Mouse (Mus musculus): ENCODE results near the gene Ankfn1. TPM values are rescaled to one million over a fixed set of nuclear protein-coding genes. Genes with fewer than 3 reads are reported as not detected.
A peak's percentile ranks its signal among the peaks of the same experiment; 100 is the strongest.

Ankfn1 gene
- total and polyA plus RNA-seq, 3 experiments, result 0.10 to 0.33 (median 0.26) TPM

DNA sequence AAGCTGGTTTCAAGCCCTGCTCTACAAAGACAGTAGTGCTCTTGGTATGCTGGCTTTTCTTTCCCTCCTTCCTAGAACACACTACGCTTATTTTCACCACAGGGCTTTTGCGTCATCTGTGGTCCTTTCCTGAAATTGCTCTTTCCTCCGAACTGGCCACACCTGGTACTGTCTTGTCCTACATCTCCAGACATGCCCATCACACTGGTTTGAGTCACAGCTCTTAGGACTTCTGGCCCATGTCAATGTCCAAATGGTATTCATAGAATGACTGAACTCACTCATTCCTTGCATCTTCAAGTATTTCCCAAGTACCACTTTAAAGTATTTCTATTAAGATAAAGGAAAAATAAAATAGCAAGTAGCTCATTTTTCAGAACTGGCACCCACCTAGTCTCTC is 416.6 kb downstream of the Ankfn1 start:
- DNase-seq, result no peak

DNA sequence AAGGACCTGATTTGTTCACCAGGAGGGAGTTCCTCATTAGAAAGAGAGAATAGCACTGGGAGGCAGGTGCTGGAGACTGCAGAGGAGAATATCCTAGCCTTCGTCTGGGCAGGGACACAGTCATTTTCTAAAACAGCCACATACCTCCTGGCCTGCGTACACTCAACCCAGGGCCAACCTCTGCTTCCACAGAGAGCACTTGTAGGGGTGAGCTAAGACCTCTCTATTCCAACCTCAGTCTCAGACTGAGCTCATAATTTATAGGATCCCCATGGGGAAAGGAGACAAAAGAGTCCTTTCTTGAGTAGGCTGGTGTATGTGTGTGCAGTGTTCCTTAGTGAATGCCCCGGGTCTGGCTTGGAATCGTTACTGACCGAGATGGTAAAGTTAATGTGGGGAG is 418.9 kb downstream of the Ankfn1 start:
- no peak for DNase-seq

DNA sequence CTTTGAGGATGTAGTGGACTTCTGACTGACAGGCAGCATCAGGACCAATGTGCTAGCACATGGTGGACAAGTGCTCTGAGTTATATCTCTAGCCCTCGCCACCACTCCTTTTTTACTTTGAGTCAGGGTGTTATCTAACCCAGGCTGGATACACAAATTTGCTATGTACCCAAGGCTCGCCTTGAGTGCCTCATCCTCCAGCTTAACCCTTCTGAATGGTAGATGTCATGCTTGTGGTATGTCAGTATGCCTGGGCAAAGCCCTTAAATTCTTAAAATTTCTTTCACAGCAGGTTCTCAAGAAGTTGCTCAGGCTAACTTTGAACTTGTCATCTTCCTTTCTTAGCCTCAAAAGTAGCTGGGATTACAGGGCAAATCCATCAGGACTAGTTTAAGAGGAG is 421.0 kb downstream of the Ankfn1 start:
- DNase-seq, result no peak

DNA sequence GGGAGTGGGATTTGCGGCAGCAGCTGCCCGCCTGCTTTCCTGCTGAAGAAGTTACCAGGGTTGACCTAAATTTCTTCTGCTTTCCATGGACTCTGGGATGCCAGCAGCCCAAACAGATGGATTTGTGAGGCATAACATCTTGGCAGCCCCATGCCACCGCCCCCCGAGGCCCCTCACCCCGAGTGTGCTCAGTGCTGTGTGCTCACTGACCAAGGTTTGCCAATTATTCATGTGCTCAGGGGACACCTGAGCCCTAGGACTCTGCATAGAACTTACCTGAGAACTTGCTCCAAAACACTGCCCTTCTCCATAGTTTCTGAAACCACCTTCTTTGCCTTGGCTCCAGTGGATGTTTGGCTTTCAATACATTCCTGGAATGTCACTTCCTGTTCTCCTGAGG is 421.4 kb downstream of the Ankfn1 start:
- no peak for DNase-seq

DNA sequence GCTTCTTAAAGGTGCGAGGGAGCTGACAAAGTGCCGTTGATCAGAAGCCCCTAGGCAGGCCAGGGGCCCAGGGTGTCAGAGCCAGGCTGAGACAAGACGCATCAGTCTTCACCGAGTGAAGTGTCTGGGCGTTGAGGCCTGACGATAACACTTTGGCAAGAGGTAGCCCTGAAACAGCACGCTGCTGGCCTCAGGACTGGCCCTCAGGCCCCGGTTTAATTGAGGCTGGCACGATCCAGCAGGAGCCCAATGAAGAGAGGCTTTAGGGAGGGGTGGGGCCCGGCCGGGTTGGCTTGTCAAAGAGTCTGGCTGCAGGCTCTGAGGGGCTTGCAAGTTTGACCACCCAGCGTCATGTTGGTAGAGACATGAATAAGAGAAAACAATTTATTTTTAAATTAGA is 437.2 kb downstream of the Ankfn1 start:
- peak; percentile 17 for DNase-seq

Other genes starting within 250 kb of the Ankfn1 start
- gene Pctp, start 225.2 kb upstream of the Ankfn1 start, total RNA-seq (2021), result 1 to 10 TPM; 7.6 to 9.7 TPM
- gene Pctp, start 225.2 kb upstream of the Ankfn1 start, polyA plus RNA-seq (2012; rRNA removed), result 1.2 and 1.3 TPM in 2 replicates